Mouse (Mus musculus) olfactory bulb, adult 2 months (tissue): ENCODE measurements around the gene Il1r1. TPM values are rescaled to one million over a fixed set of nuclear protein-coding genes. Genes with fewer than 3 reads are reported as not detected.
A peak's percentile ranks its signal among the peaks of the same experiment; 100 is the strongest.

ENCODE experiments used
- H3K27ac ChIP-seq: fragments of 200-500 bp; 2 replicates; pipeline ENCODE4 v1.5.1; 2012; ENCODE audit warnings: low read depth, low read length; ENCODE audit not compliant: insufficient read depth
- H3K4me1 ChIP-seq: fragments of 200-500 bp; 2 replicates; pipeline ENCODE4 v1.6.1; 2012; ENCODE audit warnings: low read length; ENCODE audit not compliant: control insufficient read depth, insufficient read depth
- H3K4me3 ChIP-seq: fragments of 200-500 bp; 2 replicates; pipeline ENCODE4 v1.5.1; 2012; ENCODE audit warnings: mild to moderate bottlenecking, low read depth, low read length, moderate library complexity; ENCODE audit not compliant: insufficient read depth
- CTCF ChIP-seq: fragments of 200-500 bp; IDR thresholded peaks from 2 replicates; pipeline ENCODE4 v1.5.1; 2012; ENCODE audit warnings: low read depth, mild to moderate bottlenecking, low read length, moderate library complexity; ENCODE audit not compliant: insufficient read depth
- POLR2A ChIP-seq: fragments of 200-500 bp; IDR thresholded peaks from 2 replicates; pipeline ENCODE4 v1.6.1; 2012; ENCODE audit warnings: mild to moderate bottlenecking, low read depth, low read length, moderate library complexity; ENCODE audit not compliant: insufficient read depth
- WGBS: fragments of 180-500 bp; shearing (Covaris S2); methylation state at CpG from one replicate; pipeline ENCODE4 v1.1.7; 2018; 5-methylcytosine and 5-hydroxymethylcytosine counted together
- polyA plus RNA-seq: library from polyadenylated mRNA; stranded (reverse); fragments of >200 nt; gene quantifications from 2 replicates; pipeline ENCODE4 v1.2.4, GENCODE M21; 2012; ENCODE audit warnings: low replicate concordance; ENCODE audit not compliant: missing spikeins, insufficient read depth, insufficient read length

Il1r1 gene
- polyA plus RNA-seq, 1 experiment = not detected

DNA sequence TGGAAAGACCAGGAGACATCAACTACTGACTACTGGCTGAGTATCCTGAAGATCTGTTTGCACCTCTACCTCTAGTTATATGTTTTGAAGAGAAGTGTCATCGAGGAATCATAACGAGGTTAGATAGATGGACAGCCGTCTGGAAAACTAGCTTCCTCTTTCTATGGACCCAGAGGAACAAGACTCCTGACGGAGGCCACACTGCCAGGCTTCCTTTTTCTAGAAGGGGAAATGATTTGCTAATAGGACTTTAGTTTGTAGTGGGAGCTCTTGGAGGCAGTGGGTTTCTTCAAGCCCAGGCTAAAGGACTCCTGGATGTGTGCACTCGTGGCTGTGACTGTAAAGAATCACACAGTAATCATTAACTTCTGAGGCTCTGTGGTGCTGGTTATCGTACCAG lies 96.9 kb downstream of the Il1r1 start:
- Histone ChIP-seq H3K27ac (no peak overlapping the region), H3K4me3 (no peak overlapping the region), H3K4me1 (peaks cover 12% of the 10 kb centered on the region)
- TF ChIP-seq POLR2A (no peak), CTCF (no peak)
- 90% methylated on average over 6 of the region's 6 CpGs for WGBS

DNA sequence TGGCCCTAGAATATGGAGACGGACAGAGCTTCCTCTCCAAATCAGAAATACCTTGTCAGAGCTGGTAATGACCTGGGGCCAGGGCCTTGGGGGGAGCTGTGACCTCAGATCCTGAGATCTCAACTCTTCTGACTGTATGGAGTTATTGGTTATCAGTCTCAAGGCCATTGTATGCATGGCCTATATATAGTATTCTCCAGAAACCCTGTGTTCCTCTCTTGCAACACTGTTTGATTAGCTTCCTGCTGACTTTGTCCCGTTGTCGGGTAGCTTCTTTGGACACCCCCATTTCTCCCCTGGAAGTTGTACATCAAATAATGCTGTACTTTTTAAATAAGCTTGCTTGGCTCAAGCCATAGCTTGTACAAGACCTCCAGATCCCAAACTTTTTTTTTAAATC lies 97.7 kb downstream of the Il1r1 start:
- Histone ChIP-seq H3K27ac (no peak overlapping the region), H3K4me3 (no peak overlapping the region), H3K4me1 (peaks cover 12% of the 10 kb centered on the region)
- TF ChIP-seq CTCF (no peak), POLR2A (no peak)
- WGBS = 95% methylated on average over 3 of the region's 3 CpGs

DNA sequence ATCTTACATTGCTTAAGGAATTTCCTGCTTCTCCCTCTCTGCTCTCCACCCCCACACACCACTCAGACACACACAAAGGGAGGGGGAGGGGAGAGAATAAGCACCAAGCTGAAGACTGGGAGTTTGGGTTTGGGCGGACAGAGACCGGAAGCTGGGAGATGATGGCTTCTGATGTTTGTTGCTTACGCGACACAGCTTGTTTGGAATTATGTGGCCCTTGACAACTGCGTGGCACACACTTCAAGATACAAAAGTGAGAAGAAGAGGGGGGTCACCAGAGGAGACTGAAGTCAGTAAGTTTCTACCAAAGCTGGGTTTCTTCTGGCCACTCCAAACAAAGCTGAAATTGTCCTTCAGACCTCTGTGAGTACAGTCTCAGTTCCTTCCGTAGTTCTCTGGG lies 99.6 kb downstream of the Il1r1 start, which contains the start of gene Il1rl2:
Il1rl2 (plus strand) TSS at position 154 of the 400 bp plus-strand sequence.
- Histone ChIP-seq H3K4me3 (peak within 1 kb of the TSS; percentile 26), H3K4me1 (peaks cover 12% of the 10 kb centered on the region), H3K27ac (no peak within 1 kb of the TSS)
- 38% methylated on average over 6 of the region's 6 CpGs for WGBS
- TF ChIP-seq CTCF (no peak), POLR2A (no peak)

DNA sequence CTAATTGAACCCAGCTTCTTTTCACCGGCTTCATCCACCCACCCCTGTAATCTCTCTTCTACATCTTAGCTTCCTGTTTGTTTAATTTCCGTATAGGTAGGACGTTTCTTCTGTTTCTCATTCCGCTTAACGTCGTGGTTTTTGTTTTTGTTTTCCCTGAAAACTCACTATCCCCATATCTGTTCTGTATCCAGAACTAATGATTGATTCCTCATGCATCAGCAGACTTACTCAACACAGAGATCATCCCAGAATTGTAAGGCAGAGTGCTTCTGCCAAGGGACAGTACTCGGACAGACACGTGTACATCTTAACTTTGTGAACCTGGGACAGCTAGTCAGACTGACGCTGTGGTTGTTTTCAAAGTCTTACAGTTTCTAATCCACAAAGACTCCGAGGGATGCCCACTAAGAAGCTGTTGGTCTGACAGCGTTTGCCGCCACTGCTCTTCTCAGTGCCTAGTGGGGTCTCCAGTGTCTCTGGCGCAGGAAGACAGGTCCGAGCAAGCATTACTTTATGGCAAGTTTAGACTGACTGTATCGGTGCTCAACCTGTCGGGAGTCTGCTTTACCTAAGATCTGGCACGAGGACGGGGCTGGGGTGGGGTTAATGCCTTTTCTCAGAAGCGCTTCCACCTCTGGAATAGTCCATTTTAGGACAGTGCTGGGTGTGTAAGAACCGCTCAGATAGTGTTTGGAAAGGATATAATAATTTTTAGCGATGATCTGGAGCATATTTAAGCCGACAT lies 100.2 kb downstream of the Il1r1 start:
- H3K27ac ChIP-seq = no peak overlapping the region
- WGBS = 6% methylated on average over 22 of the region's 22 CpGs
- TF ChIP-seq CTCF (no peak), POLR2A (no peak)
- peaks cover 12% of the 10 kb centered on the region for H3K4me1 ChIP-seq
- H3K4me3 ChIP-seq = peak overlapping the region; percentile 26

DNA sequence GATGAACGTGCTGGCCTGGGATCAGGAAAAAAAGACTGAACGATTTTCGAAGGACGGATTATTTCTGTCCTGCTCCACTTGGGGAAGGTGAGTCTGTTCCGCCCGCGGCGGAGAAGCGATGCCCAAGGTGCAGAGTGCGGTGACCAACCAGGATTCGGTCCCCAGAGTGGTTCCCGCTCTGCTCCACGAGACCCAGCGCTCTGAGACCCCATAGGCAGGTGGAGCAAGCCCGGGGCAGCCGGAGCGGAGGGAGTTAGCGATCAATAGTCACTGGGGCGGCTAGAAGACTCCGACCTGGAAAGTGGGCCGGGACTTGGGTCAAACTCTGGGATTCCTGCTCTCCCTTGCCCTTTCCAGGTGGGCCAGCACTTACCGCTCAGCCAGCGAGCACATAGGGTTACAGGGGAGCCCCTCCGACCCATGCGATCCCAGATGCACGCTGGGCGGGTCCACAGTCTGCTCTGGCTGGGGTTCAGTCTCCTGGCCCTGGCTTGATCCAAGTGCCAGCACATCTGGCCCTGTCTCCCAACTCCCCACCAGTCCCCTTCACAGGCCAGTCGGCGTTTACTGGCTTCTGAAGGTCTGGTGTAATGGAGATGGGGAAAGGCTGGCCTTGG lies 100.9 kb downstream of the Il1r1 start:
- no peak for TF ChIP-seq CTCF
- TF ChIP-seq POLR2A = no peak
- Histone ChIP-seq H3K4me3 (peak overlapping the region; percentile 21; the same call in 1 of the 2 replicates), H3K4me1 (peaks cover 12% of the 10 kb centered on the region), H3K27ac (no peak overlapping the region)
- 14% methylated on average over 29 of the region's 29 CpGs for WGBS

DNA sequence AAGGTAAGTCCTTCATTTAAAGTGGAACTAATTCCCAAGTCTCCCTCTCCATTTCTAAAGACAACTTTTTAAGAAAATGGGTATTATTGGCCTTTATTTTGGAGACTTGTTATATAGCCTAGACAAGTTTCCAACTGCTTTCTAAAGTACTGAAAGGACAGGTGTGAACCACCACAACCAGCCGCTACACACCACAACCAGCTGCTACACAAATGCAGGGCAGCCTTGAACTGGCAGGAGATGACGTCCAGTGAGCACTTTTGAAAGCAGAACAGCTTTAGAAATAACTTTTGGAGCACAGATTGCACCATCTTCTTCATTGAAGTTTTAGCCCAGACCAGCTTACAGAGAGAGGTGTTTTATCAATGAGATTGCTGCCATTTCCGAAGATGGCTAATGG lies 102.7 kb downstream of the Il1r1 start:
- TF ChIP-seq POLR2A (no peak), CTCF (no peak)
- H3K4me3 ChIP-seq = no peak overlapping the region
- 92% methylated on average over 3 of the region's 3 CpGs for WGBS
- no peak overlapping the region for H3K27ac ChIP-seq
- H3K4me1 ChIP-seq = peaks cover 12% of the 10 kb centered on the region

DNA sequence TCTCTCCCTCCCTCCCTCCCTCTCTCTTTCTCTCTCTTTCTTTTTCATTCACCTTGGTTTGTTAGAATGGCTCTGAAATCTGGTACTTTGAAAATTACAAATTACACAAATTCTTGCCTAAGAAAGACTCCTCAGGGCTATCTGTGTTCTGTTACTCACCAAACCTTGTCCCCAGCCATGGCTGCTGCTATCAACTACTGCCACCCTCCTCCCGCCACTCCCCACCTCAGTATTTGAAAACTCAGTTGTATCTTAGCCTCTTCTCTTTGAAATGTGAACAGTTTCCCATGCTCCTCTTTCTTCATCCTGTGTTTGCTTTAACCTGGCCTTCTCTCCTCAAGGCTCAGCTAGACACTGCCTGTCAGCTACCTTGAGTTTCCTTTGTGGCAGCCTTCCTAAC lies 104.6 kb downstream of the Il1r1 start:
- TF ChIP-seq CTCF (no peak), POLR2A (no peak)
- Histone ChIP-seq H3K4me3 (no peak overlapping the region), H3K27ac (no peak overlapping the region), H3K4me1 (peaks cover 9% of the 10 kb centered on the region)
- 91% methylated on average over 1 of the region's 1 CpGs for WGBS

DNA sequence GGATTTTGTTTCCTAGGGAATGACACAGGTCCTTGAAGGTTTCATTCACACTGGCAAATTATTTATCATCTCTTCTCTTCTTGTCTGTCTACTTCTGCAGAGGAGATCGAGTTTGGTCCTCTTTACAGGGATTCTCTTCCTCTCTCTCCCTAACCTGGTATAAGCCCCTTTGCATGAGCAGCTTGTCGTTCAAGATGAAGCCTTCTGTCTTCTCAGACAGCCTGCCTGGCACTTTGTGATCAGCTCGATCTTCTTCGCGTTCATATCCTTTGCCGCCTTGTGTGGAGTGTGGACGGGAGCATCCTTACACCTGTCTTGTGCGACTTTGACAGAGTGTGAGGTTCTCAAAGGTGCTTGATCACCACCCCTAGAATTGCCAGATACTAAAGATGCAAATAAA lies 105.3 kb downstream of the Il1r1 start:
- H3K4me1 ChIP-seq = peaks cover 8% of the 10 kb centered on the region
- WGBS = 86% methylated on average over 8 of the region's 8 CpGs
- H3K27ac ChIP-seq = no peak overlapping the region
- TF ChIP-seq POLR2A (no peak), CTCF (no peak)
- H3K4me3 ChIP-seq = no peak overlapping the region

DNA sequence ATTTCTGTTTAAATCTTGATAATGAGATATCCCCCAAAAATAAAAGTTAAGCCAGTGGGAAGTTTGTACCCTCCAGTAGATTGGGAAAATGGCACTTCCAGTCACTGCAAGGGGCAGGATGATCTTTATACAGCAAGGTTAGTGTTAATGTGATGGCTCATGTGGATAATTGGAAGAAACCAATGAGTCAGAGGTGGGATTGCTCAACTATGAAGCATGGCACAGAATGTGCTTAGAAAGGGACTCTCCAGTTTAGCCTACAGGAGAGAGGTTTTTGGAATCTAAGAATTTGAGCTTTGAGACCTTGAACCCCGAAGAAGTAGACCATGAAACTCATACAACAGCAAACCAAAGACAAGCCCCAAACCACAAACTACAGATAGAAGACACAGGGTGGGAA lies 114.5 kb downstream of the Il1r1 start:
- H3K27ac ChIP-seq = no peak overlapping the region
- no peak for TF ChIP-seq POLR2A
- TF ChIP-seq CTCF = no peak
- H3K4me3 ChIP-seq = no peak overlapping the region
- no peaks in the 10 kb centered on the region for H3K4me1 ChIP-seq
- WGBS = 82% methylated on average over 1 of the region's 1 CpGs
